Mouse (Mus musculus) liver (tissue): ENCODE results near the gene Dctn3.
"Not testable (repeated sequence)": the region's sequence is repeated elsewhere in the genome, so short reads cannot be mapped to it uniquely, and the experiment has no call there.

Source experiments
- DNase-seq: peaks from one replicate; pipeline ENCODE4 v3.0.0-alpha.2; 2020; ENCODE audit warnings: mixed read lengths

The Dctn3 gene

DNA sequence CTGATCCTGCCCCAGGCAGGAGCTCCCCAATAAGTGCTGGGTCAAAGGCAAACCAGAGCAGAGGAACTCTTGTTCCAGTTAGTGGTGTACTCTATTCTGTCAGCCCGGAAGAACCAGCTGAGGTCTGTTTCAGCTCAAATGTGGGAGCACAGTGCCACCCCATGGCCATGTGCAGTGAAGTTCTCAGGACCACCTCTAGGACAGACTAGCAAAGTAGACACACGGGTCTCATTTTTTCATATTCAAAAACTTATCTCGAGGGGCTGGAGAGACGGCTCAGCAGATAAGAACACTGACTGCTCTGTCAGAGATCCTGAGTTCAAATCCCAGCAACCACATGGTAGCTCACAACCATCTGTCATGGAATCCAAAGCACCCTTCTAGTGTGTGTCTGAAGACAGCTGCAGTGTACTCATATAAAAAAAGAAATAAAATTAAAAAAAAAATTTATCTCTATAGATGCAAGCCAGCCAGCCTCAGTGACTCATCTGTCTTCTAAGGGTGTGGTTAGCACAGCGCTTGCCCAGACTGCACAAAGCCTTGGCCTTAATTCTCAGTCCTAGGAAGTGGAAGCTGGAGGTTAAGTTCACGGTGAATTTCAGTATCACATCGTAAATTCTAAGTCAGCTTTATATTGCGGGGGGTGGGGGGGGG, 14.8 kb upstream of the Dctn3 start:
- peak; percentile 54 for DNase-seq

DNA sequence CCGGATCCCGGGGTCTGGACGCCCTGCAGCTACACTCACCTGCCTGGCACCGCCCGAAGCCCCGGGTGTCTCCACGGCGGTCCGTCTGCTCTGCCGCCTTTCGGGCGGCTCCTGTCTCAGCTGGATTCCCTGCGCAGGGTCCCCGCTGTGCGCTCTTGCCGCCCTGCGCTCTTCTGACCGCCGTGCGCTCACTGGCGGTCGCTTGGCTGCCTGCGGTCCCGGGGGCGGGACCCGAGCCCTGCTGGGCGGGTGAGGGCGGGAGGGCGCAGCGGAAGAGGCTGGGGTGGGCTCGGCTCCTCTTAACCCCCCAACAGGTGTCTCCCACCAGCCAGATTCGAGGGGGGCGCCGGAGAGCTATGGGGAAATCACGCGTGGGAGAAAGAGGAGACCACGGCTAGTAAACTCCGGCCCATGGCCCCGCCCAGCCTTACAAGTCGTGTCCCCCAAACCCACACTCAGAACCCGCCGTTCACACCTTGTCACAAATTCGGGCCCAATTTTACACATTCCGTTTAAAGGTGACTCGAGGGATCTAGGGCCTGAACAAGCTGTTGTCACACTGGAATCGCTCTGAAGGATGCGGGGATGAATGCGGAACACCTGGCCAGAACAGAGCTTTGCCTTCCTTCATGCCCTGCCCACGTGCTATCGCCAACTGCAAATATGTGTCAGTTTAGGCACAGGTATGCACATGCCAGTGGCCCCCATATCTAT, 8.2 kb upstream of the Dctn3 start, which contains the start of gene Arid3c:
Gene Arid3c, minus strand, starts transcription at position 91 of the 714 bp plus-strand sequence.
- no peak for DNase-seq

DNA sequence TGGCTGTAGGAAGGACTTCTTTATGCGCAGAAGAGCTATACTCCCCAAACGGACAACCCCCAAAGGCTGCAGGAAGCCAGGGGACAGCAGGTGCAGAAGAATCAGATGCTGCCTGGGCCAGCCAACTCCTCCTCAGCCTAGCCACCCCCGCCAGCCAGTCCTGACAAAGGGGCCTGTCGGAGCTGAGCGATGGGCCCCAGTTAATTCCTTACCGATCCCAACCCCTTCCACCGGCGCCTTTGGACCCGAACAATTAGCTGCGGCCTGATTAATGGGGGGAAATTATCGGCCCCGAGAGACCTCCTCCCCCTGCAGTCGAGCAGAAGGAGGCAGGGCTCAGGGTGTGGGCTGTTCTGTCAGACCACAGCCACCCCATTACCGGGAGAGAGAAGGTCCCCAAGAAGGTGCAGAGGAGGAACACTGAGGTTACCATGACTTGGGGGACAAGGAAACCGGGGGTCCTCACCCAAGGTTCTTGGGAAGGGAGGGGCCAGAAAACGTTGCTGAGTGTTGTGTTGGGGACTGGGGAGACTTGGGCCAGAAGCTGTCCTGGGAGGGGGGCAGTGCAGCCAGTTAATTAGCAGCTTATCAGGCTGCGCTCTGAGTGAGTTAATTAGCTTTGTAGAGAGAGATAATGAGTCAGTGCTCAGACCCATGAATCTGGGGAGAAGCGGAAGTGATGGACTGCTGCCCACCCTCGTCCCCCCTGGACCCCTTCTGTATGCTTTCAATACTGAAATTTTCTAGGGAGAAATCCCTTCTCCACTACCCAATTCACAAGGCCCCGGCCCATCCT, 4.1 kb upstream of the Dctn3 start:
- no peak for DNase-seq

DNA sequence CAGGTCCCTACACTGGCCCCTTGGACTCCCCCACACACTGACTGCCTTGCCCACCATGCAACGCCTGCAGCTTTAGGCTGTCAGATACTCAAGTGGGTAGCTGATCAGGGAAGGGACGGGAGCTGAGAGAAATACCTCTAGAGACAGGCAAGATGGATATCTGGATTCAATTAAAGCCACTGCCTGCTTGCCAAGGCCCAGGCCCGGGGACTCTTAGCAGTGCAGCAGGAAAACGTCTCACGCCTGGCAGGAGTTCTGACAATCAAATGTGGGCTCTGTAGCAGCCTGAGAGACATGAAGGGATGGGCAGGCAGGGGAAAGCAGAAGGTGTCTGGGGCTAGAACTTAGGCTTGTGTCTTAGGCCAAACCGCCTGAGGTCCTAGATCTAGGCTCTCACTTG, 6.1 kb downstream of the Dctn3 start:
- no peak for DNase-seq

DNA sequence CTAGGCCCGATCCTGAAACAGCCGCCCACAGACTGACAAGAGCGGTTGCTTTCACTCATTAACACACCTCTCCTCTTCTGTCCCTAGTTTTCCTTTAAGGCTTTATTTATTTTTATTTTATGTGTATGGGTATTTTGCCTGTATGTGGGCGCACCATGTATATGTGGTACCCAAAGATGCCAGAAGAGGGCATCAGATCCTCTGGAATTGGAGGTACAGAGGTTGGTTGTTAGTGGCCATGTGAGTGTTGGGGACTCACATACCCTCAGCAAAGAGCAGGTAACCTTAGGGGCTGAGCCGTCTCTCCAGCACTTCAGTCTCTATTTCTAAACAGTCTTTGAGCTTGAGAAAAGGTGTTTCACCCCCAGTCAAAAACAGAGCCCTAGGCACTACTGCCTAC, 7.4 kb downstream of the Dctn3 start:
- DNase-seq: no peak

DNA sequence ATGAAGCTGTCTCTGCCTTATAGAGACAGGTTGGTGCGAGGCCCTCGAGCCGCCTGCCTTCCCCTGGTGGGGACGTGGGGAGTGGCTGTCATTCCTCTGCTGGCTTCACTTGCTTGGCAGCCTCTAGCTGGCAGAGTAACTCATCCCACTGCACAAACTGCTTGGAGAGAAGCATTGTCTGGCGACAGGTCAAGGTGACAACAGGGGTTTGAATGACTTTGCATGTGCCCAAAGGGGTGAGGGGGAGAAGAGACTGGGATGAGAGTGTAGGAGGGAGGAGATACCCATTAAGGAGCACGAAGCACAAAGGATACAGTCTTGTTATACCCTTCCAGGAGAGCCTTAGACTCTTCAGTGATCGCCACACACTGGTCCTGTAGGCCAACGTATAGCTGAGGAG, 7.9 kb downstream of the Dctn3 start:
- DNase-seq: no peak

DNA sequence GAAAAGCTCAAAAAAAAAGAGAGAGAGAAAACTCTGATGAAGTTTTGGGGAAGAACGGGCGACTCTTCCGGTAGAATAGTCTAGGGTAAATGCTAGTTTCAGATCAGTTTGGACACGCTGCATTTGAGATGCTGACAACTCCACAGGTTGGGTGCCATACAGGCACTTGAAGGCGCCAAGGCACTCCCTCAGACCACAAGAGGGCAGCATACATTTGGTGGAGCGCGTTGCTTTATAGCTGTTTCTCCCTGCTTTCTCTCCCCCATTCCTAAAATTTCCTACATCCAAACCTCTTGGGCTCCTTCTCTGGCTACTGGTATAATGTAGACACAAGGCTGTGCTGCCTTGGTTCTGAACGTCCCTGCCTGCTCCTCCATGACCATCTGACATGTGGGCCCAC, 8.7 kb downstream of the Dctn3 start:
- peak; percentile 61 for DNase-seq

DNA sequence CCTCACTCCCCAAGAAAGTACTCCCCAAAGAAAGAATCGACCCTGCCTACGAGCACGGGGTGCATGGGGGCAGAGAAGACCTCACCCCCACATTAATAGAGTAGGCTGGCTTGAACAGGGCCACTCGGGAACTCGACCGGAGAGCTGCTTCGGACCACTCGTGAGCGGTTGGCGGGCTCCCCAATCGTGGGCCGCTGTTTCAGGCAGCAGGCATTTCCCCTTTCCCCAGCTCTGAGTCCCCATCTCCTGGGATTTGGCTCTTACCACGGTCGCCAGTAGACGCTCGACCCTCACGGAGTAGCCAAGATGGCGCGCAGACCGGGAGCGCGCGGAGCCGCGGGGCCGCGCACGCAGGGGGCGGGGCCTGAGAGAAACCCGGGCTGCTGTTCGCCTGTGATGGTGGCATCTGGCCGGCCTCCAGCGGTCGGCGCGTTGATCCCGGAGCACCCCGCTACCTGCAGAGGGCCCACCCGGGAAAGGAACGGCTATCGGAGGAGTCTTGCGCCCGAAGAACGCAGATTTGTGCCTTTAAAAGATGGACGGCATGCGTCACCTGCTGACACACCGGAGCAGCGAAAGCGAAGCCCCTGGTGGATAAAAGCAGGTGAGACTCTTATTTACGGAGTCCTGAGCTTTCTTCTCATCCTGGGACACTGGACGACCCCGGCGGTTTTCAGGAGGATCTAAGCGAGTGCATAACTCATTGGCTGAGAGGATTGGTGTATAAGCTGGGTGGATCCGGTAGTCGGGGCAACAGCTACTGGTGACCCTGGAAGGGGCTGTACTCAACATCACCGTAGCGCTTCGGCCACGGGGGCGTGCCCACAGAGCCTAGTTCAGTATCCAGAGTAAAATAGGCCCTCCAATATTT, 9.5 kb downstream of the Dctn3 start, which contains the start of gene Rpp25l:
Gene Rpp25l, minus strand, starts transcription at position 338 of the 871 bp plus-strand sequence.
- peak; percentile 90 for DNase-seq

DNA sequence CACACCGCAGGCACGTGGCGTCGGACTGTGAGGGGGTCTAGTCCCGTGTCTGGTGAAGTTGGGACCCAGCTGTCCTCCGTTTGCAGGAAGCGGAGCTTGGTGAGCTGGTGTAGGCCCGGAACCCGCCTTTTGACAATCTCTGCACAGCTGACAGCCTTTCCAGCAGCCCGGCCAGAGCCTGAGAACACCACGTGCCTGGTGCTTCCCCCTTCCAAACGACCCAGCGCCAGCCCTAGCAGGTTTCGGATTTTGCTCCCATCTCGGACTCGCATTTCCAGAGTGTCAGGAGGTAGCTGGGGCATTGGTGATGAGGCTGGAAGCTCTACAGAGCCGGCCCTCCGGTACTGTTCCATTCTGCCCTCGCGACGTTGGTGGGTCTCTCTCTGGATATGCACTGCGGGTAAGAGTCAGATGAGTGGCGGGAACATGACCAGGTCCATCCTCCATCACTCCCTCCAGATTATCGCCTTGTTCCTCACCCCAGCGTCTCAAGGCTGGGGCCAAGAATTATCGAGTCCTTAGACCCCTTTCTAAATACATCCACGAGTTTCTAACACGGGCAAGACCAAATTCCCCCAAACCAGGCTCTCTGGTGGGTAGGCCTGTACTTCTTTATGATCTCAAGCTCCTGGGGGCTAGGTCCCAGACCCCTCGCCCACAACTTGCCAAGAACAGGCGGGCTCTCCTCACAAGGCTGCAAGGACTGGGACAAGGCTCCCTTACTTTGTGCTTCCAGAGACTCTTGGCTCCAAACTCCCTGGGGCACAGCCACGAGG, 10.4 kb downstream of the Dctn3 start:
- peak; percentile 23 for DNase-seq

DNA sequence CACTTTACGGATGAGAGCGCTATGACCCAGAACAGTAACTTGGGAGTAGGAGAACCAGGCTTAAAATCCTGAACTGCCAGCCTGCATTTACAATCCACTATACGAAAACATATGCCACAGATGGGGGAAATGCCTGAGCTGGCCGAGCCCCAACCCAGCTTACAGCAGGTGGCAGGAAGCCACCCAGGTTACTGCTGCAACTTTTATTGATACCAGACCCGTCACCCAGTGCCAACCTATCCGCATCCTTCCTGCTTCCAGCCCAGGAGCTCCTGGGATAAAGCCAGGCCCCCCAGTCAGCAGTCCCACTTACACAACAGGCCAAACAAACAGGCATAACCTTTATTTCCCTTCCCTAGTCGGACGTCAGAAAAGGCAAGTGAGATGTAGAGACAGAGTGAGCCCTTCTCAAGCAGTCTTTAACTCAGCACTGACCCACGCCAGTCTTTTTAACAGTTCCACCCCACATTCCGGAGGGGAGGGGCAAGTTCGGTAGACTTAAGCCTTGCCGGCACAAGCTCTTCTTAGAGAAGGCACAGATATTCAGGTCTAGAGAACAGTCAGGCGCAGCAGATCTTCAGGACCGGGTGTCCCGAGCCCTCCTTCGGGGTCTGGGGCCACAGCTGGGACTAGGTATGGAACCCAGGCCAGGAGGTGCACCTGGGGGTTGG, 11.1 kb downstream of the Dctn3 start:
- DNase-seq: no peak

DNA sequence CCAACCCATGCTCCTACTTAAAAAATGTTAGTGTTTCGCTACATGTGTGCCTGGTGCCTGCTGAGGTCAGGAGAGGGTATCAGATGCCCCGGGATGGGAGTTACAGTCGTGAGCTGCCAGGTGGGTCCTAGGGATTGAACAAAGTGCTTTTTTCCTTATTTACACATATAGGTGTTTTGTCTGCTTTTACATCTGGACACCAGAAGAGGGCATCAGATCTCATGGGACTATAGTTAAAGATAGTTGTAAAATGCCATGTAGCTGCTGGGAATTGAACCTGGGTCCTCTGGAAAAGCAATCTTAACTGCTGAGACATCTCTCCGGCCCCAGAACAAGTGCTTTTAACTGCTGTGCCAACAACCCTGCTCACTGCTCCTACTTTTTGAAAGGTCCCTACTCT, 12.7 kb downstream of the Dctn3 start:
- DNase-seq: no peak

DNA sequence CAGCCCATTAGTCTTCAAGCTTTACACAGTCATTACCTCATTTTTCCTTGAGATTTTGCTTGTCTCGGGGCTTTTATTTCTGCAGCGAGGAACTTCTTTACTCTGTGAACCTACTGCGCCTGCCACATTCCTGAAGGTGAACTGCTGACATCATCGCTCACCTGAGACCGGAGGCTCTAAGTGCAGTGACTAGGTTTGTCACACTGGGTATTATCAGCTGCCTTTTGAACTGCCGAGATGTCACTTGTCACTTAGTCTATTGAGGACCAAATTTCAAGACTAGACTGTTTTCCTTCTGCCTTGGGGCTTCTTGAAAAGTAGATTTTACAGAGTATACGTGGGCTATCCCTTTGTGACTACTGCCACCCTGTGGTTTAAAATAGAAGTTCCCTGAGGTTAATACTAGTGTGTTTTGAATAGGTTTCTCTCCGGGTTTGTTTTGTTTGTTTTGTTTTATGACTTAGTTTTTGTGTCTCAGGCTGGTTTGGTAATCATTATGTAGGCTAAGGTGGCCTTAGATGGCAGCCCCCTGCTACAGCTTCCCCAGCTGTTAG, 14.7 kb downstream of the Dctn3 start:
- DNase-seq: no peak

DNA sequence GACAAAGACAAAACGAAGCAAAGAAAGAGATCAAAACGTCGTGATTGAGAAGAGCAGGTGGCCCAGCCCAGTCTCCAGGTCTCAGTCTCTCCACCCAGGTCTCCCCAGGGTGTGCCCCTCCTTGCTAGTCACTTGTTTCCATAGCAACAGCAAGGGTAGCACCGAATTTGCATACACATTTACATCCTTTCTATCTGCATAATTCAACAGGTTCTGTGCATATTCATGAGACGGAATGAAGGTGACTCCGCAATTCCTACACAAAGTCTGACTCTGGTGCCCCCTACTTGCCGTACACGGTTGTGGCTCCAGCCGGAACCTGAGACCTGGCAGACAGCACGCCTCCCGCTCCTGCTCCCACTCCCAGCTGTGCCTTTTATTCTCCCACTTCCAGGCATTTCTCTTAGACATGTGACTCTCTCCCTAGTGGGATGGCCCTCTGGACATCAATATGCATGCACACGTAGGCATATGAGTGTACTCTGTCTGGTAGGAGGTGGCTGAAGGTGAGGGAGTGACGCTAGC, 15.9 kb downstream of the Dctn3 start:
- peak; percentile 57 for DNase-seq

DNA sequence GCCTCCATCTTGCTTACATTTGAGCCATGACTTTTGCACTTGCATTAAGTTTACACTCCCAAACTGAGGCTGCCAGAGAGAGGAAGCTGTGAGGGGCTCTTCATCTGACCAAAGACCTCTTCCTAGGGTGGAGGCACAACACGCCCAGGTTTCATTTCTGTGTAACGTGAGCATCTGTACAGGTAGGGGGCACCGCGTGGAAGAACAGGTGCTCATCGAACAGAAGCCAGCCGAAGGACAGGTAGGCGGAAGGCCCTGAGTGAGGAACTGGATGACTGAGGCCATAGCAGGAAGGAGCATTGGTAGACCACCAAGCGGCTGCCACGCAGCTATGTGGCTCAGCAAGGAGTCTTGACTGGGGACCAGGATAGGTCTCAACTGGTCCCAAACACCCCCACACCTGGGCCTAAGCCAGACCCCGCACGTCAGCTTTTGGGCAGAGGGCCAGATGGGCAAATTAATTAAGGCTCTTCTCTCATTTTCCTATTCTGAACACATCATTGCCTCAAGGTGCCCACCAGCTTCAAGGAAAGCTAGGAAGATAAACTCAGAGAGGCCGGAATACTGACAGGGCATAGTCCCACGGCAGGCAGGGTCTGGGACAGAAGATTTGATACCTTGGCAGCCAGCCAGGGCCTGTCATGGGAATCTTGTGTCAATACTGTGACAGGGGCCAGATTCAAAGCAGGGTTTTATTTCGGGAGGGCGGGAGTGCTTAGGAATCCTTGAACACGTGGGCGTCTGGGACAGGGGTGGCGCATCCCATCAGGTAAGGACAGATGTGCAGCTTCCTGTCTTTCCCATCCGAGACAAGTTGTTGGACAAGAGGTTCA, 16.8 kb downstream of the Dctn3 start:
- DNase-seq: no peak

DNA sequence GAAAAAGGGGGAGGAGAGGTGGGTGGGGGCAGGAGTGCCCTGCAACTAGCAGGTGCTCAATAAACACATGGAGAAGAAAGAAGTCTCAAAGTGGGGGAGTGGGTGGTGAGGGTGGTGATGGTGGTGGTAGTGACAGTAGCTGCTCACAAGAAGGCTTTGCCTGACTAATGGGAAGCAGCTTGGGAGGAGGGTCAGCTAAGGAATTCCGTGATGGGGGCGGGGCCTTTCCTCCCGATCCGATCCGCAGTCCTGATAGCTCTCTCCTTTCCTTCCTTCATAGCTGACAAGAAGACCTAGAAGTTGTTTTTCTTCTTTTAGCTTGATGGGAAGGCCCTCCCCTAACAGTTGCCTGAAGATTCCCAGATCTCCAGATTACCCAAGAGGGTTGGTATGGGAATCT, 18.3 kb downstream of the Dctn3 start:
- no peak for DNase-seq

DNA sequence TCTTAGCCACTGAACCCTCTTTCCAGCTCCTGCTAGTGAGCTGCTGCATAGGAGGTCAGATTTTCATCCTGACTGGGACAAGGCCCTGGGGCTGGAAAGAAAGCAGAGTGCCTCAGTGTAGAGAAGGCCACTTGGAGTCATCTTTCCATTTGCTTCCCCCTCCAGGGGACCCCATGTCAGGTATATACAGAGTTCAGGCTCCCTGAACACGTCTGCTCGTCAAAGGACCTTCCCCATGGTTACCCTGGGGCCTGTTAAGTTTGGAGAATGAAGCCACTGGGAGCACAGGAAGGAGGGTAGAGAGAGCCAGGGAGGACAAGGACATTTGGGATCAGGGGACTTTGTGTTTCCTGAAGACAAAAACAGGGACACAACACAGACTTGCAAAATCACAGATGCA, 20.7 kb downstream of the Dctn3 start:
- not testable (repeated sequence) for DNase-seq

DNA sequence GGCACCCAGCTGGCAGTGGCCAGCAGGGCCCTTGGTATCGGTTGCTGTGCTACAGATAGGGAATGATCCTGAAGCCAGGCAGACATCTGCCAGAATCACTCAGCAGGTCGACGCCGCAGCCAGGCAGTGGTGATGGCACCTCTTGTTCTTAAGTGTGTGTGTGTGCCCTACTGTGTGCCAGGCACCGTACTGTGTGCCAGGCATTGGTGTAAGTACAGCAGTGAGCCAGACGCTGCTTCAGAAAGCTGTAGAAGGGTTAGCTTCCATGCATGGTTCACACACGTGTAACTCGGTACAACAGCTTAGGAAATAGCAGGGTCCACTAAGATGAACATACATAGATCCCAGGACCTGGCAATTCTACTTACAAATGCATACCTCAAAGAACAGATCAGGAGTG, 22.7 kb downstream of the Dctn3 start:
- not testable (repeated sequence) for DNase-seq

DNA sequence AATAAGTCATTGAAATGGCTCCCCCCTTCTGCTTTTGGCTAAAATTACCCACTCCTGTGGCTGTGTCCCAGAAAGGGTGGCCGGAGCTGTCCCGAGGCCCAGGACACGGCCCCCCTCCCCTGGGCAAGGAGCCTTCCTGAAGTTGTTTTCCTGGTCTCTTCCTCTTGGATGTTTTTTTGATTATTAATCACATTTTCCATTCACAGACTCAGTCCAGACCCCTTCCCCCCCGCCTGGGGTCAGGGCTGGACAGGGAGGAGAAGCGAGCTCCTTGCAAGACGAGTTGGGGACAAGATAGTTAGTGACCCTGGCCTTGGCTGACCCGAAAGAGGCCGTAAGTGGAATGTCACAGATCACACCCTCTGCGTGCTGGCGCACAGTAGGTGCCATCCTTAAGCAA, 23.2 kb downstream of the Dctn3 start, which contains the start of gene Il11ra1:
Gene Il11ra1, plus strand, starts transcription at position 207 of the 400 bp plus-strand sequence.
- not testable (repeated sequence) for DNase-seq

DNA sequence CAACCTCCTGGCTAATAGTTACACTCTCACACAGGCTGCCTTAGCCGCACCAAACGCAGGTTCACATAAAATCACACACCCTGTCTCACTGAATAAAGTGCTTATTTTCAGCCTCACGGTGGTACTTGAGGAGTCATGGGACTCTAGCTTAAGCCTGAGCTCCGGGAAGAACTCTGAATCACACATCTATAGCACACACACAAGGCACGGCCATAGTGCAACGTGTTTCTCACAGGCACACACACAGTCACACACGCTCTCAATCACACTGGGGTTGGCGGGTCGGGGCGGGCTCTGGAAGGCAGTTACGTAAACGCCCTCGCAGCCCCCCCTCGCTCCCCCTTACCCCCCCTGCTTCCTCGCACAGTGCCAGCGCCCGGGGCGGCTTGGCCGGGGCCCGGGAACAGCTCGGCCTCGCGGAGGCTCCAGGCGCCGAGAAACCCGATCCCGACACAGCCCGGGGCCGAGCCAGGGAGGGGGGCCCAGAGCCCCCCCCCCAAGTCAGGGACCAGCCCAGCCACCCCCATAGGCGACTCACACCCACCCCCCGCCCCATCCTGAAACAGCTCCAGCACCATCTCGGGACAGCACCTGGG, 24.5 kb downstream of the Dctn3 start:
- DNase-seq: not testable (repeated sequence)
